Mouse (Mus musculus) cerebellum, adult 2 months (tissue): ENCODE data around the gene Crb2.

Experiments
- CTCF ChIP-seq: fragments of 200-500 bp; IDR thresholded peaks from 2 replicates; pipeline ENCODE4 v1.5.1; 2011; ENCODE audit warnings: low read depth, mild to moderate bottlenecking, control low read depth, low read length, moderate library complexity, borderline replicate concordance; ENCODE audit not compliant: insufficient read depth
- POLR2A ChIP-seq: fragments of 200-500 bp; IDR thresholded peaks from 2 replicates; pipeline ENCODE4 v1.6.1; 2011; ENCODE audit warnings: low read length, control low read depth, borderline replicate concordance; ENCODE audit not compliant: insufficient read depth

- no peak for TF ChIP-seq POLR2A
- no peak for TF ChIP-seq CTCF
Measured at GRCm38 (mm10) chr2:37823826-37824225, 47.8 kb downstream of the Crb2 start.
